8 mouse cellular contexts compared by ENCODE assay signal in the genomic region with DNA sequence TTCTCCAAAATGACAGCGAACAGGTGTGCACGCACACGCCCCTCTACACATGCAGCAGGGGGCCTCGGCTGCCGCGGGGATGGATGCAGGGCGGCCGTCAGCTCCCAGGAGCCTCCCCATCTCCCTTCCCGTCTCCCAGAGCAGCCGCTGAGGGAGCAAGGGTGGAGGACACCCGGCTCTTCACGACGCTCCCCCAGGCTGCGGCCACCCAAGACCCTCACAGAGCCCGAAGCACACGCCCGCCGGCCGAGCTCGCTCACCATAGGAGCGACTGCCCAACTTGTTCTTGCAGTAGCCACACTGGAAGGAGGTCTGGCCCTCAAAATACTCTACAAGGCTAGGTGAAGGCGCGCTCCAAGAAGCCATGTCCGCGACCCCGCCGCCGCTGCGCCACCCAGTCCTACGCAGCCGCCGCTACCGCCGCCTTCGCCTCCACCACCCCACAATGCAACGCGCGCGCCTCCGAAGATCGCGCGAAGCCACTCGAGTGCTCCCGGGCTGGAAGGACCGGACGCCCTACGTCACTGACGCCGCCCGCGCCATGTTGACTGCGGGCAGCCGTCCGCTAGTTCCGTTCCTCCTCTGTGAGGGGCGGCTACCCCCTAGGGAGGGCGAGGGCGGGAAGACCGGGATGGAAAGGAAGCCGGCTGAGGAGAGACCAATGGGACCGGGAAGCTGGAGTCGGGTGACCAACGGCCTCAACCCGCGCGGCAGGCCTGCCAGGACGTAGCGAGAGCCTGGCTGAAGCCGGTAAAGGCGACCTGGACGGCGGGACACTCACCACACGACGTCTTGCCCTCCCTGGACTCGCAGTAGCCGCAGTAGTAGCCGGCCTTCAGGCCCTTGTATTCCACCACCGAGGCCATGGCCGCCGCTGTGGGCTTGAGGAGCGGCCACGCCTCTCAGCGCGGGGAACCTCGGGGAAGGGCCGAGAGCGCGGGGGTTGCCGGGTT. TPM values are rescaled to one million over a fixed set of nuclear protein-coding genes. Genes with fewer than 3 reads are reported as not detected.
DNase-seq lines count a peak whose midpoint lies in the region; ATAC-seq and TF ChIP-seq lines count a peak whose summit lies in the region.

No protein-coding gene starts in this region.

- peak overlapping the region; percentile 90 for H3K4me3 ChIP-seq in gastrocnemius, adult 2 months
- H3K4me3 ChIP-seq in hindbrain, postnatal 0 days (ENCODE audit: low read length), result peak overlapping the region; percentile 83
- H3K4me3 ChIP-seq in left cerebral cortex, adult 2 months, result peak overlapping the region; percentile 83

- H3K27ac ChIP-seq in gastrocnemius, adult 2 months, result peak overlapping the region; percentile 91
- peak overlapping the region; percentile 98 for H3K27ac ChIP-seq in hindbrain, postnatal 0 days
- peak overlapping the region; percentile 99 for H3K27ac ChIP-seq in left cerebral cortex, adult 2 months

- H3K27me3 ChIP-seq in hindbrain, postnatal 0 days (ENCODE audit: insufficient read depth, low read length), result no peaks in the 10 kb centered on the region

- intact Hi-C loops in gastrocnemius, adult 2 months (cut with DNase I), result no loop called here
- intact Hi-C loops in left cerebral cortex, adult 2 months (cut with DNase I), result loop anchor here (2.0 to 10.0 kb wide), 2 partner anchors 27 to 395 kb away; no protein-coding TSS in a partner anchor

- peak overlapping the region; percentile 90 for H3K9ac ChIP-seq in hindbrain, postnatal 0 days (replicated peaks; ENCODE audit: low read length)

- H3K4me1 ChIP-seq in hindbrain, postnatal 0 days (ENCODE audit: insufficient read depth, low read length), result peaks cover 9% of the 10 kb centered on the region; the same call in 1 of the 2 replicates

- under 1% methylated on average over 90 of the region's 90 CpGs for WGBS in hindbrain, postnatal 0 days

- peak overlapping the region; percentile 72 for H3K4me2 ChIP-seq in hindbrain, postnatal 0 days (ENCODE audit: low read depth, low read length)

- TF ChIP-seq CTCF in gastrocnemius, adult 2 months (IDR thresholded peaks at IDR 0.05), result no peak
- peak; percentile 7; the same call in 1 of the 2 replicates for TF ChIP-seq CTCF in hindbrain, postnatal 0 days (IDR thresholded peaks at IDR 0.05; ENCODE audit: low read depth)
- no peak for TF ChIP-seq CTCF in left cerebral cortex, adult 2 months (IDR thresholded peaks at IDR 0.05)

- peak; percentile 99 for DNase-seq in ZHBTc4 (ENCODE audit: low read depth, low spot score)
- DNase-seq in gastrocnemius, adult 2 months, result peak; percentile 99
- peak; percentile 100 for DNase-seq in hindbrain, postnatal 0 days (ENCODE audit: low spot score)
- DNase-seq in left cerebral cortex, adult 2 months (ENCODE audit: extremely low spot score in 1 of 2, low spot score in 2 of 2), result peak; percentile 98 to 99
- DNase-seq in right cerebral cortex, adult 2 months (ENCODE audit: low spot score in 2 of 2), result peak; percentile 94 to 97
- peak; percentile 98 for DNase-seq in urinary bladder, postnatal 14 days (ENCODE audit: low spot score)

- no peaks in the 10 kb centered on the region for H3K9me3 ChIP-seq in hindbrain, postnatal 0 days (ENCODE audit: low read length)

- H3K36me3 ChIP-seq in hindbrain, postnatal 0 days (ENCODE audit: insufficient read depth, low read length), result no peaks in the 10 kb centered on the region

- peak; percentile 94 for ATAC-seq in common myeloid progenitor, adult 5-6 weeks (replicated peaks; ENCODE audit: low read depth, poor library complexity, severe bottlenecking)
- ATAC-seq in hindbrain, postnatal 0 days, result peak; percentile 99
- ATAC-seq in megakaryocyte, adult 5-6 weeks (ENCODE audit: poor library complexity, severe bottlenecking), result peak; percentile 92

RNA-seq across cellular contexts. Expression of a gene that starts 0.8 kb away (rescaled TPM):
- 70.1 and 77.5 TPM in 2 replicates for total RNA-seq in common myeloid progenitor, adult 5-6 weeks (2017)
- 10 to 100 TPM; 36.0 to 36.6 TPM for total RNA-seq in gastrocnemius, adult 2 months (2021)
- 47.2 and 48.0 TPM in 2 replicates for total RNA-seq in hindbrain, postnatal 0 days (2014; rRNA removed)
- 116 and 119 TPM in 2 replicates for polyA plus RNA-seq in hindbrain, postnatal 0 days (2015; fragmentation: Nextera tagmentation; extraction: Ambion mirVana)
- total RNA-seq in left cerebral cortex, adult 2 months (2021), result 10 to 100 TPM; 63.8 to 64.7 TPM
- total RNA-seq in megakaryocyte, adult 5-6 weeks (2015), result 27.5 and 39.2 TPM in 2 replicates
- 53.6 and 67.2 TPM in 2 replicates for total RNA-seq in megakaryocyte, adult 5-6 weeks (2017)

RNA-seq across cellular contexts. Expression of a gene that starts 53.5 kb away (rescaled TPM):
- total RNA-seq in common myeloid progenitor, adult 5-6 weeks (2017), result 188 and 223 TPM in 2 replicates
- 10 to 100 TPM; 28.6 to 33.8 TPM for total RNA-seq in gastrocnemius, adult 2 months (2021)
- total RNA-seq in hindbrain, postnatal 0 days (2014; rRNA removed), result 32.2 and 42.0 TPM in 2 replicates
- polyA plus RNA-seq in hindbrain, postnatal 0 days (2015; fragmentation: Nextera tagmentation; extraction: Ambion mirVana), result 82.3 and 91.3 TPM in 2 replicates
- 10 to 100 TPM; 33.6 to 40.3 TPM for total RNA-seq in left cerebral cortex, adult 2 months (2021)
- total RNA-seq in megakaryocyte, adult 5-6 weeks (2015), result 152 and 195 TPM in 2 replicates
- 146 and 152 TPM in 2 replicates for total RNA-seq in megakaryocyte, adult 5-6 weeks (2017)

RNA-seq across cellular contexts. Expression of a gene that starts 57.9 kb away (rescaled TPM):
- 2.4 and 3.6 TPM in 2 replicates for total RNA-seq in common myeloid progenitor, adult 5-6 weeks (2017)
- total RNA-seq in gastrocnemius, adult 2 months (2021), result 100 to 1,000 TPM; 515 to 576 TPM
- 37.9 and 38.4 TPM in 2 replicates for total RNA-seq in hindbrain, postnatal 0 days (2014; rRNA removed)
- 46.0 and 51.8 TPM in 2 replicates for polyA plus RNA-seq in hindbrain, postnatal 0 days (2015; fragmentation: Nextera tagmentation; extraction: Ambion mirVana)
- total RNA-seq in left cerebral cortex, adult 2 months (2021), result 10 to 100 TPM; 65.9 to 67.6 TPM
- total RNA-seq in megakaryocyte, adult 5-6 weeks (2015), result 0.38 and 1.8 TPM in 2 replicates
- total RNA-seq in megakaryocyte, adult 5-6 weeks (2017), result 0.16 and 0.22 TPM in 2 replicates

Comparison
In these comparisons a context has a peak if more than half of its experiments do, and no peak if none do; other contexts are left out.
1. Peak in every context shown above with its lines: DNase-seq, ATAC-seq, H3K4me3 ChIP-seq and H3K27ac ChIP-seq.
2. RNA of a gene that starts 57.9 kb away (total RNA-seq): 515 to 576 TPM in gastrocnemius, adult 2 months; 65.9 to 67.6 TPM in left cerebral cortex, adult 2 months, 37.9 to 38.4 TPM in hindbrain, postnatal 0 days, 2.4 to 3.6 TPM in common myeloid progenitor, adult 5-6 weeks and 0.16 to 1.8 TPM in megakaryocyte, adult 5-6 weeks; every median in the first group is over 4 times any median in the second.